Mouse (Mus musculus) urinary bladder, postnatal 10 days (tissue): ENCODE data around the gene Orai1.

Experiments
- DNase-seq: peaks from one replicate; pipeline ENCODE4 v3.0.0; 2022; ENCODE audit warnings: low spot score

Orai1 gene

GRCm38 (mm10) chr5:123068714-123069113 lies 53.8 kb downstream of the Orai1 start:
- DNase-seq, result no peak

- DNase-seq, result peak; percentile 78
These were observed 60.9 kb downstream of the Orai1 start for GRCm38 (mm10) chr5:123075576-123076418.

- DNase-seq, result no peak
These were observed 61.8 kb downstream of the Orai1 start for GRCm38 (mm10) chr5:123076419-123077281.

DNA sequence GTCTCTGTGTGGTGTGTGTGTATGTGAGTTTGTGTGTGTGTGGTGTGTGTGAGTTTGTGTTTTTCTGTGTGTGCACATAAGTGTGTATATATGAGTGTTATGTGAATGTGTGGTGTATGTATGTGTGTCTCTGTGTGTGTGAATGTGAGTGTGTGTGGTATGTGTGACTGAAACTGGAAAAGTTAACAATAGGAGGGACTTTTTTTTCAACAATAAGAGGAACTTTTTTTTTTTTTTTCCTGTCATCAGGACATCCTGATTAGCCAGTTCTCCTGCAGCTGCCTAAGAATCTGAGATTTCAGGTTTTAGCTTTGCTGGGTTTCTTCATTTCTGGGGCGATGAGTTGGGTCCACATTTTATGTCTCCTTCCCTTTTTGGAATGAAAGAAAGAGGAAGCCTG lies 64.7 kb downstream of the Orai1 start:
- no peak for DNase-seq

GRCm38 (mm10) chr5:123080041-123080440 lies 65.2 kb downstream of the Orai1 start:
- DNase-seq, result no peak
